8 mouse cellular contexts compared by ENCODE assay signal in genomic region chr11:101732518-101733440, GRCm38 (mm10). TPM values are rescaled to one million over a fixed set of nuclear protein-coding genes. Genes with fewer than 3 reads are reported as not detected.
DNase-seq lines count a peak whose midpoint lies in the region; ATAC-seq and TF ChIP-seq lines count a peak whose summit lies in the region.

TSS of gene Dhx8 (plus strand) at chr11:101732919.

- intact Hi-C loops in heart, postnatal 36 days (cut with DNase I): loop anchor here (1.0 kb wide), 1 partner anchor 73 kb away; no protein-coding TSS in a partner anchor

- H3K9ac ChIP-seq in forebrain, embryonic 16.5 days (replicated peaks; ENCODE audit: low read depth, low read length): peak within 1 kb of the TSS; percentile 67
- H3K9ac ChIP-seq in lung, embryonic 14.5 days: peak within 1 kb of the TSS; percentile 66

- H3K4me3 ChIP-seq in G1E (ENCODE audit: low read depth, low read length): peak within 1 kb of the TSS; percentile 83
- H3K4me3 ChIP-seq in forebrain, embryonic 16.5 days (replicated peaks; ENCODE audit: low read length): peak within 1 kb of the TSS; percentile 67
- peak within 1 kb of the TSS; percentile 88 for H3K4me3 ChIP-seq in layer of hippocampus, adult 2 months
- peak within 1 kb of the TSS; percentile 63 for H3K4me3 ChIP-seq in lung, embryonic 14.5 days (ENCODE audit: low read depth, low read length)
- H3K4me3 ChIP-seq in olfactory bulb, adult 2 months (ENCODE audit: insufficient read depth, low read depth, low read length): peak within 1 kb of the TSS; percentile 83
- peak within 1 kb of the TSS; percentile 81 for H3K4me3 ChIP-seq in thymus, adult 2 months (ENCODE audit: control insufficient read depth, insufficient read depth, low read length)

- TF ChIP-seq CTCF in G1E (IDR thresholded peaks at IDR 0.05; ENCODE audit: low read depth, low read length): peak; percentile 79
- TF ChIP-seq CTCF in layer of hippocampus, adult 2 months (conservative IDR thresholded peaks at IDR 0.05): peak; percentile 99
- peak; percentile 99 for TF ChIP-seq CTCF in lung, embryonic 14.5 days (IDR thresholded peaks at IDR 0.05; ENCODE audit: low read depth)
- peak; percentile 99 for TF ChIP-seq CTCF in olfactory bulb, adult 2 months (IDR thresholded peaks at IDR 0.05; ENCODE audit: insufficient read depth, low read depth, low read length)
- TF ChIP-seq CTCF in thymus, adult 2 months (IDR thresholded peaks at IDR 0.05; ENCODE audit: borderline replicate concordance, control insufficient read depth, extremely low read depth, insufficient read depth, low read length, poor library complexity): peak; percentile 99

- H3K4me1 ChIP-seq in G1E (ENCODE audit: insufficient read depth, low read depth, low read length): peaks cover 19% of the 10 kb centered on the region
- H3K4me1 ChIP-seq in forebrain, embryonic 16.5 days (replicated peaks; ENCODE audit: control insufficient read depth, insufficient read depth, low read length): peaks cover 10% of the 10 kb centered on the region
- peaks cover 4% of the 10 kb centered on the region; the same call in 1 of the 2 replicates for H3K4me1 ChIP-seq in lung, embryonic 14.5 days (ENCODE audit: insufficient read depth)
- no peaks in the 10 kb centered on the region; the same call in 1 of the 2 replicates for H3K4me1 ChIP-seq in olfactory bulb, adult 2 months (ENCODE audit: control insufficient read depth, insufficient read depth, low read length)
- H3K4me1 ChIP-seq in thymus, adult 2 months (replicated peaks; ENCODE audit: control insufficient read depth, insufficient read depth, low read length): peaks cover 4% of the 10 kb centered on the region; the same call in 1 of the 2 replicates

- TF ChIP-seq POLR2A in olfactory bulb, adult 2 months (IDR thresholded peaks at IDR 0.05; ENCODE audit: insufficient read depth, low read depth, low read length): 0 out of 2 replicates have a peak, but pooled peaks have one; percentile 54
- TF ChIP-seq POLR2A in thymus, adult 2 months (IDR thresholded peaks at IDR 0.05; ENCODE audit: control insufficient read depth, extremely low read depth, insufficient read depth, low read length, poor library complexity): peak; percentile 68

- peaks cover 32% of the 10 kb centered on the region for H3K36me3 ChIP-seq in G1E (replicated peaks)
- H3K36me3 ChIP-seq in forebrain, embryonic 16.5 days (ENCODE audit: control insufficient read depth, insufficient read depth): peaks cover 16% of the 10 kb centered on the region
- H3K36me3 ChIP-seq in lung, embryonic 14.5 days (ENCODE audit: insufficient read depth): peaks cover 31% of the 10 kb centered on the region
- H3K36me3 ChIP-seq in thymus, adult 2 months (ENCODE audit: control insufficient read depth, insufficient read depth, low read length): peaks cover 22% of the 10 kb centered on the region

- peak; percentile 77 for DNase-seq in G1E (ENCODE audit: low spot score)
- peak; percentile 97 to 99 for DNase-seq in cerebellum, adult 18-20 months
- DNase-seq in heart, postnatal 36 days: peak; percentile 99
- peak; percentile 98 to 99 for DNase-seq in layer of hippocampus, adult 2 months (ENCODE audit: low spot score in 2 of 2)
- DNase-seq in lung, embryonic 14.5 days: peak; percentile 99
- peak; percentile 96 for DNase-seq in thymus, adult 2 months

- under 1% methylated on average over 51 of the region's 51 CpGs for WGBS in forebrain, embryonic 16.5 days
- WGBS in lung, embryonic 14.5 days: under 1% methylated on average over 51 of the region's 51 CpGs
- under 1% methylated on average over 51 of the region's 51 CpGs for WGBS in olfactory bulb, adult 2 months
- under 1% methylated on average over 51 of the region's 51 CpGs for WGBS in thymus, adult 2 months

- H3K9me3 ChIP-seq in G1E (replicated peaks): no peaks in the 10 kb centered on the region
- no peaks in the 10 kb centered on the region for H3K9me3 ChIP-seq in forebrain, embryonic 16.5 days (ENCODE audit: control insufficient read depth, low read length)
- no peaks in the 10 kb centered on the region for H3K9me3 ChIP-seq in lung, embryonic 14.5 days (ENCODE audit: low read depth, low read length)

- 0 out of 2 replicates have a peak within 1 kb of the TSS, but pooled peaks have one; percentile 27 for H3K27ac ChIP-seq in forebrain, embryonic 16.5 days (ENCODE audit: low read length)
- peak within 1 kb of the TSS; percentile 86 for H3K27ac ChIP-seq in layer of hippocampus, adult 2 months
- no peak within 1 kb of the TSS for H3K27ac ChIP-seq in lung, embryonic 14.5 days (ENCODE audit: low read depth)
- no peak within 1 kb of the TSS for H3K27ac ChIP-seq in olfactory bulb, adult 2 months (ENCODE audit: insufficient read depth, low read depth, low read length)
- H3K27ac ChIP-seq in thymus, adult 2 months (ENCODE audit: control insufficient read depth, insufficient read depth, low read length): peak within 1 kb of the TSS; percentile 33; the same call in 1 of the 2 replicates

- H3K27me3 ChIP-seq in G1E (ENCODE audit: insufficient read depth, low read length): no peaks in the 10 kb centered on the region
- H3K27me3 ChIP-seq in forebrain, embryonic 16.5 days (replicated peaks; ENCODE audit: control insufficient read depth, insufficient read depth, low read length): no peaks in the 10 kb centered on the region
- H3K27me3 ChIP-seq in lung, embryonic 14.5 days (ENCODE audit: insufficient read depth, low read length): no peaks in the 10 kb centered on the region
- no peaks in the 10 kb centered on the region for H3K27me3 ChIP-seq in thymus, adult 2 months (ENCODE audit: control insufficient read depth, insufficient read depth, low read length)

- peak; percentile 94 for ATAC-seq in G1E (ENCODE audit: extremely low read depth, insufficient number of reproducible peaks, low FRiP score, poor library complexity, severe bottlenecking)
- ATAC-seq in forebrain, embryonic 16.5 days: peak; percentile 98
- peak; percentile 99 for ATAC-seq in lung, embryonic 14.5 days (ENCODE audit: insufficient read depth)

- peak within 1 kb of the TSS; percentile 77 for H3K4me2 ChIP-seq in forebrain, embryonic 16.5 days (ENCODE audit: low read length)
- peak within 1 kb of the TSS; percentile 87 for H3K4me2 ChIP-seq in lung, embryonic 14.5 days

RNA-seq across cellular contexts. Expression of gene Dhx8, which starts in this region (rescaled TPM):
- 44.8 and 46.2 TPM in 2 replicates for total RNA-seq in G1E (2014; fragmentation: Nextera tagmentation)
- 30.9 and 31.1 TPM in 2 replicates for total RNA-seq in G1E (2017)
- 13.0 and 14.8 TPM in 2 replicates for polyA plus RNA-seq in G1E (2012)
- 39.9 and 41.9 TPM in 2 replicates for polyA plus RNA-seq in forebrain, embryonic 16.5 days (2015; fragmentation: Nextera tagmentation; extraction: Ambion mirVana)
- total RNA-seq in heart, postnatal 36 days (2021): 10 to 100 TPM; 15.7 to 16.1 TPM
- total RNA-seq in layer of hippocampus, adult 2 months (2021): 10 to 100 TPM; 33.2 to 38.4 TPM
- 31.5 and 34.3 TPM in 2 replicates for polyA plus RNA-seq in lung, embryonic 14.5 days (2014; fragmentation: Nextera tagmentation; extraction: Ambion mirVana)
- polyA plus RNA-seq in olfactory bulb, adult 2 months (2012; ENCODE audit: insufficient read depth, insufficient read length, low replicate concordance, missing spikeins): not detected in 2 replicates
- 30.5 and 33.1 TPM in 2 replicates for polyA plus RNA-seq in thymus, adult 2 months (2012; rRNA removed)

Comparison
In these comparisons a context has a peak if more than half of its experiments do, and no peak if none do; other contexts are left out.
1. H3K27ac ChIP-seq: peak in forebrain, embryonic 16.5 days (single experiment), layer of hippocampus, adult 2 months (single experiment) and thymus, adult 2 months (single experiment); none in lung, embryonic 14.5 days (single experiment) and olfactory bulb, adult 2 months (single experiment).
2. Peak in every context shown above with its lines, with median percentiles within 50 percentile points of each other: ATAC-seq, DNase-seq, H3K4me3 ChIP-seq and CTCF ChIP-seq.